27 mouse cellular contexts compared by ENCODE assay signal in the genomic region with DNA sequence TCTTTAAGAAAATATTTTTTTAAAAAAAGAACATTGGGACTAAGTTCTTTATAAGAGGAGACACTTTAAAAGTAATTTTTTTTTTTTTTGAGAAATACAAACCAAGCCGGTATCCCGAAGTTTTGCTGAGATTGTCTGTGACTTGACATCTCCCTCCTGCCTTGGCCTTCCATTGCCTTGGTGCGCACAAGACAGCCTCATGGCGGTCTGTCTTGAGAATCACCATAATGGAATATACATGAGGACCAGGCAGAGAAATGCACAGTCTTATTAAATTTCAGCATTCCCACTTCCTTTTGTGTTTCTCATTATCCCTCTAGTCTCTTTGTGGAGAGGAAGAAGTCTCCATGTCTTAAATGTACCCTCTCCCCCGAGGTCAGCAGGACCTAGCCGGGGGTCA.
"Had no signal": no experiment of that assay in that cellular context is flagged by ENCODE, and none has a peak within 500 bp of the region (broad histone marks: within the 10 kb centered on the region; RNA-seq: fewer than 3 reads in every experiment).

No protein-coding gene starts in this region.

- H3K9me3 ChIP-seq: heart, embryonic 13.5 days; heart, embryonic 15.5 days; hindbrain, embryonic 10.5 days; hindbrain, embryonic 12.5 days; limb, embryonic 13.5 days; limb, embryonic 15.5 days; liver, embryonic 12.5 days had no signal

- H3K27me3 ChIP-seq: heart, embryonic 13.5 days; heart, embryonic 15.5 days; hindbrain, embryonic 12.5 days; limb, embryonic 13.5 days; limb, embryonic 15.5 days; liver, embryonic 12.5 days had no signal

- H3K4me3 ChIP-seq: gastrocnemius, adult 2 months; heart, adult 2 months; heart, embryonic 13.5 days; heart, embryonic 15.5 days; hindbrain, embryonic 10.5 days; hindbrain, embryonic 12.5 days; layer of hippocampus, adult 2 months; left cerebral cortex, adult 2 months; limb, embryonic 13.5 days; limb, embryonic 15.5 days; liver, embryonic 12.5 days had no signal

- H3K4me1 ChIP-seq: limb, embryonic 15.5 days; liver, embryonic 12.5 days had no signal

- DNase-seq: gastrocnemius, adult 2 months; gastrocnemius, postnatal 10 days; gastrocnemius, postnatal 25 days; heart, adult 2 months; heart, postnatal 14 days; heart, postnatal 4 days; kidney, adult 18-20 months; kidney, adult 8-10 months; kidney, postnatal 10 days; kidney, postnatal 25 days; kidney, postnatal 4 days; left cerebral cortex, postnatal 4 days had no signal

- H3K27ac ChIP-seq: gastrocnemius, adult 2 months; heart, adult 2 months; hindbrain, embryonic 10.5 days; hindbrain, embryonic 12.5 days; hindbrain, embryonic 14.5 days; left cerebral cortex, adult 2 months; limb, embryonic 13.5 days; liver, embryonic 12.5 days; liver, embryonic 14.5 days had no signal

- H3K4me2 ChIP-seq: heart, embryonic 11.5 days; heart, embryonic 13.5 days; heart, embryonic 15.5 days; hindbrain, embryonic 12.5 days; hindbrain, embryonic 14.5 days; limb, embryonic 13.5 days; limb, embryonic 15.5 days; liver, embryonic 12.5 days had no signal

- ATAC-seq: hindbrain, embryonic 16.5 days; inflammation-experienced regulatory T-cells, adult 6 months; intestine, embryonic 16.5 days; liver, embryonic 12.5 days had no signal

- H3K9ac ChIP-seq: heart, embryonic 13.5 days; heart, embryonic 15.5 days; hindbrain, embryonic 12.5 days; hindbrain, embryonic 14.5 days; limb, embryonic 13.5 days; limb, embryonic 15.5 days; liver, embryonic 12.5 days; liver, embryonic 14.5 days had no signal

- H3K36me3 ChIP-seq: heart, embryonic 13.5 days; heart, embryonic 15.5 days; hindbrain, embryonic 10.5 days; hindbrain, embryonic 12.5 days; limb, embryonic 13.5 days; limb, embryonic 15.5 days; liver, embryonic 12.5 days had no signal
